Mouse (Mus musculus): ENCODE measurements at regions not wholly inside any gene's neighbourhood (a gene's known extent, or its start where the extent isn't known, plus 50 kb on each side); places are given as distances from the start of the nearest gene placed in this dataset.
"Not testable (repeated sequence)": the region's sequence is repeated elsewhere in the genome, so short reads cannot be mapped to it uniquely, and the experiment has no call there.

DNA sequence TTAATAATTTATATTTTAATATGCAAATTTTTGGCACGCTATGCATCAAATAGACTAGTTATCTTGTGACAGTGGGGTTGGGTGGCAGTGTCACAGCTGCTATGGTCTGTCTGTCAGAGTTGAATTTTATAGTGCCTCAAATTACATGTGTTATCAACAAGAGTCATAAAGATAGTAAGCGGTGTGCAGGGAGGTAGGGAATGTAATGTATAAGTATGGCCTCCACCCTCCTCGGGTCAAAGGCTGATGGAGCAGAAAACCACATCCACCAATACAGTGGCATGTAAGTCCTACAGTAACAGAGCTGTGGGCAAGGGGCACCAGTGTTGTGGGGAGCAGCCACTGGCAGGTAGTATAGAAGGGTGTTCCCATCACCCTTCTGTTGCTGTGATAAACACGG is 72.9 kb downstream of the Adra2a start:
- Histone ChIP-seq H3K27me3 (ENCODE audit: control insufficient read depth, insufficient read depth, insufficient read length) (peaks cover 9% of the 10 kb centered on the region), H3K36me3 (ENCODE audit: control insufficient read depth, insufficient read depth) (no peaks in the 10 kb centered on the region), H3K4me2 (ENCODE audit: low read depth) (no peak overlapping the region), H3K79me2 (ENCODE audit: control insufficient read depth, insufficient read depth) (no peaks in the 10 kb centered on the region), H3ac (ENCODE audit: control insufficient read depth, insufficient read length) (no peak overlapping the region), H3K4me3 (no peak overlapping the region)
- TF ChIP-seq MYOD1 (IDR thresholded peaks at IDR 0.05; ENCODE audit: control insufficient read depth in 1 of 3, insufficient read length in 2 of 3, low read depth in 2 of 3) = no peak
- no peak for TF ChIP-seq USF1 (IDR thresholded peaks at IDR 0.05; ENCODE audit: low read depth)
- TF ChIP-seq CEBPB (IDR thresholded peaks at IDR 0.05; ENCODE audit: insufficient read depth, poor library complexity, severe bottlenecking) = no peak
- TF ChIP-seq REST (IDR thresholded peaks at IDR 0.05; ENCODE audit: insufficient read depth, insufficient read length) = no peak
- no peak for TF ChIP-seq TCF12 (IDR thresholded peaks at IDR 0.05; ENCODE audit: insufficient read depth, poor library complexity, severe bottlenecking)
- no peak for TF ChIP-seq TCF3 (IDR thresholded peaks at IDR 0.05; ENCODE audit: insufficient read length, low read depth)
- TF ChIP-seq E2F4 (IDR thresholded peaks at IDR 0.05; ENCODE audit: insufficient read depth) = no peak
- TF ChIP-seq MAX (IDR thresholded peaks at IDR 0.05; ENCODE audit: low read depth) = no peak
- no peak for TF ChIP-seq POLR2A (IDR thresholded peaks at IDR 0.05; ENCODE audit: insufficient read length, low read depth)
- TF ChIP-seq MYOG (IDR thresholded peaks at IDR 0.05; ENCODE audit: control insufficient read depth in 1 of 3, insufficient read depth in 1 of 3, insufficient read length in 2 of 3, low read depth in 2 of 3) = no peak
- TF ChIP-seq SRF (IDR thresholded peaks at IDR 0.05; ENCODE audit: control insufficient read depth, insufficient read length, low read depth) = no peak
- TF ChIP-seq POLR2AphosphoS2 (IDR thresholded peaks at IDR 0.05; ENCODE audit: insufficient read length, low read depth) = no peak

DNA sequence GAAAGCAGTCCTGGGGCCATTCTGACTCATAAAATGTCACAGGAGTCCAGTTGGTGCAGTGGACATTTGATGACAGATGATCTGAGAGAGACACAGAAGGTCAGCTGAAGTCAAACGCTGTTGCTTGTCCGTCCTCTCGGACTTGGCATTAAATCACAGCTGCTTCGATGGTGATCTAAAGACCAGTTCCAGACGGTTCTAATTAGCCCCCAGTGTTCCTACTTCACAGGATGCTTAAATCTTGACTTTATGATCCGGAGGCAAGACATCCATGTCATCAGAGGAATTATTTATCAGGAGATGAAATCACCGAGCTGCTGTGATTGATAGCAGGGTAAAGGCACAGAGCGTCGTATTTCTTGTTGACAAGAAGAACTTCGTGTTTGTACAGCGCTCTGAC is 73.7 kb downstream of the Adra2a start:
- Histone ChIP-seq H3K36me3 (ENCODE audit: control insufficient read depth, insufficient read depth) (no peaks in the 10 kb centered on the region), H3K27me3 (ENCODE audit: control insufficient read depth, insufficient read depth, insufficient read length) (peaks cover 5% of the 10 kb centered on the region), H3ac (ENCODE audit: control insufficient read depth, insufficient read length) (no peak overlapping the region), H3K79me2 (ENCODE audit: control insufficient read depth, insufficient read depth) (no peaks in the 10 kb centered on the region), H3K4me3 (no peak overlapping the region), H3K4me2 (ENCODE audit: low read depth) (no peak overlapping the region)
- no peak for TF ChIP-seq CEBPB (IDR thresholded peaks at IDR 0.05; ENCODE audit: insufficient read depth, poor library complexity, severe bottlenecking)
- peak in 1 of 3 experiments; percentile 8 for TF ChIP-seq MYOD1 (IDR thresholded peaks at IDR 0.05; ENCODE audit: control insufficient read depth in 1 of 3, insufficient read length in 2 of 3, low read depth in 2 of 3)
- TF ChIP-seq E2F4 (IDR thresholded peaks at IDR 0.05; ENCODE audit: insufficient read depth) = no peak
- no peak for TF ChIP-seq REST (IDR thresholded peaks at IDR 0.05; ENCODE audit: insufficient read depth, insufficient read length)
- TF ChIP-seq POLR2A (IDR thresholded peaks at IDR 0.05; ENCODE audit: insufficient read length, low read depth) = no peak

DNA sequence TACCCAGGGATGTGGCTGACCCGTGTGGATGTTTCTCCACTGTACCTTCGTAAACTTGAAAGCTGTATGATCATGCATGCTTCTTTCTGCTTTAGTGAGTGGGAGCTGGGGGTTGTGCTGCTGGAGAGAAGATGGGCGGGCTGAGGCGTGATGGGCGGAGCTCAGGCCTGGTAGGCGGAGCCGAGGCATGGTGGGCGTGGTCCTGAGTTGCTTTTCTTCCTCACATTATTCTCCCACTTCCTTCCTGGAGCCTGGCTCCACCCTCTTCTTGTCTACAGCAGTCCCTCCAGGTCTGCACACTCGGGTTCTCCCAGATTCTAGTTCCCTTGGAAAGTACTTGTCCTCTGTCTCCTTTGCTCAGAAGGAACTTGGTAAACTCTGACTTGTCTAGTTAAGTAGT is 79.6 kb downstream of the Adra2a start:
- H3K79me2 ChIP-seq (ENCODE audit: control insufficient read depth, insufficient read depth) = no peaks in the 10 kb centered on the region
- H3K4me3 ChIP-seq = no peak overlapping the region
- no peak for TF ChIP-seq E2F4 (IDR thresholded peaks at IDR 0.05; ENCODE audit: insufficient read depth)
- no peak for TF ChIP-seq POLR2AphosphoS2 (IDR thresholded peaks at IDR 0.05; ENCODE audit: insufficient read length, low read depth)
- H3K36me3 ChIP-seq (ENCODE audit: control insufficient read depth, insufficient read depth) = no peaks in the 10 kb centered on the region
- no peaks in the 10 kb centered on the region for H3K27me3 ChIP-seq (ENCODE audit: control insufficient read depth, insufficient read depth, insufficient read length)
- no peak overlapping the region for H3ac ChIP-seq (ENCODE audit: control insufficient read depth, insufficient read length)
- H3K4me2 ChIP-seq (ENCODE audit: low read depth) = no peak overlapping the region

GRCm38 (mm10) chr19:54151766-54152165 is 107.8 kb downstream of the Adra2a start:
- not testable (repeated sequence) for H3K4me3 ChIP-seq; H3K36me3 ChIP-seq (ENCODE audit: control insufficient read depth, insufficient read depth); H3K27me3 ChIP-seq (ENCODE audit: control insufficient read depth, insufficient read depth, insufficient read length); H3ac ChIP-seq (ENCODE audit: control insufficient read depth, insufficient read length); H3K79me2 ChIP-seq (ENCODE audit: control insufficient read depth, insufficient read depth); H3K4me2 ChIP-seq (ENCODE audit: low read depth)

DNA sequence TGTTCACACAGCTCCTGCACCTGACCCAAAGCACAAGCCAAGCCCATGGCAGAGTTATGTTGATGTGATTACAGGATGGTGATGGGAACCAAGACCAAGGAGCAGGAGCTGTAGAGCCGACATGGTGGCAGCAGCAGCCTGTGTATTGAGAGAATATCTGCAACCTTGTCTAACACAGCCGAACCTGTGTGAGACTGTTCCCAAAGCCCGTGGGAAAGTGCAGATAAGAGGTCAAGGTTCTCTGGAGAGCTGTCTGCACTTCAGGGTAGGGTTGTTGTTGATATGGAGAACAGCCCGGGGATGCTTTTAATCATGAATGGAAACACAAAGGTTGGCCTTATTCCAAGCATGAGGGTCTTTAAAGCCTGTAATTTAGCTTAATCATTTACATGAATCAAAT is 110.4 kb downstream of the Adra2a start:
- no peak overlapping the region for H3K4me3 ChIP-seq
- H3ac ChIP-seq (ENCODE audit: control insufficient read depth, insufficient read length) = no peak overlapping the region
- no peak overlapping the region for H3K4me2 ChIP-seq (ENCODE audit: low read depth)
- no peaks in the 10 kb centered on the region for H3K79me2 ChIP-seq (ENCODE audit: control insufficient read depth, insufficient read depth)
- H3K36me3 ChIP-seq (ENCODE audit: control insufficient read depth, insufficient read depth) = no peaks in the 10 kb centered on the region
- TF ChIP-seq CEBPB (IDR thresholded peaks at IDR 0.05; ENCODE audit: insufficient read depth, poor library complexity, severe bottlenecking) = no peak
- TF ChIP-seq POLR2AphosphoS2 (IDR thresholded peaks at IDR 0.05; ENCODE audit: insufficient read length, low read depth) = no peak
- no peak for TF ChIP-seq POLR2A (IDR thresholded peaks at IDR 0.05; ENCODE audit: insufficient read length, low read depth)
- no peak for TF ChIP-seq MYOG (IDR thresholded peaks at IDR 0.05; ENCODE audit: control insufficient read depth in 1 of 3, insufficient read depth in 1 of 3, insufficient read length in 2 of 3, low read depth in 2 of 3)
- no peak for TF ChIP-seq TCF3 (IDR thresholded peaks at IDR 0.05; ENCODE audit: insufficient read length, low read depth)
- no peak for TF ChIP-seq TCF12 (IDR thresholded peaks at IDR 0.05; ENCODE audit: insufficient read depth, poor library complexity, severe bottlenecking)
- TF ChIP-seq SRF (IDR thresholded peaks at IDR 0.05; ENCODE audit: control insufficient read depth, insufficient read length, low read depth) = no peak
- TF ChIP-seq MYOD1 (IDR thresholded peaks at IDR 0.05; ENCODE audit: control insufficient read depth in 1 of 3, insufficient read length in 2 of 3, low read depth in 2 of 3) = no peak
- TF ChIP-seq MAX (IDR thresholded peaks at IDR 0.05; ENCODE audit: low read depth) = no peak
- no peak for TF ChIP-seq E2F4 (IDR thresholded peaks at IDR 0.05; ENCODE audit: insufficient read depth)
- TF ChIP-seq REST (IDR thresholded peaks at IDR 0.05; ENCODE audit: insufficient read depth, insufficient read length) = no peak
- no peak for TF ChIP-seq USF1 (IDR thresholded peaks at IDR 0.05; ENCODE audit: low read depth)
- H3K27me3 ChIP-seq (ENCODE audit: control insufficient read depth, insufficient read depth, insufficient read length) = peaks cover 6% of the 10 kb centered on the region

- H3K4me3 ChIP-seq = no peak overlapping the region
- no peaks in the 10 kb centered on the region for H3K79me2 ChIP-seq (ENCODE audit: control insufficient read depth, insufficient read depth)
- H3K36me3 ChIP-seq (ENCODE audit: control insufficient read depth, insufficient read depth) = no peaks in the 10 kb centered on the region
- H3K27me3 ChIP-seq (ENCODE audit: control insufficient read depth, insufficient read depth, insufficient read length) = no peaks in the 10 kb centered on the region
- no peak overlapping the region for H3ac ChIP-seq (ENCODE audit: control insufficient read depth, insufficient read length)
- TF ChIP-seq CEBPB (IDR thresholded peaks at IDR 0.05; ENCODE audit: insufficient read depth, poor library complexity, severe bottlenecking) (no peak), MAX (IDR thresholded peaks at IDR 0.05; ENCODE audit: low read depth) (no peak), MYOG (IDR thresholded peaks at IDR 0.05; ENCODE audit: control insufficient read depth in 1 of 3, insufficient read depth in 1 of 3, insufficient read length in 2 of 3, low read depth in 2 of 3) (no peak), REST (IDR thresholded peaks at IDR 0.05; ENCODE audit: insufficient read depth, insufficient read length) (no peak), TCF12 (IDR thresholded peaks at IDR 0.05; ENCODE audit: insufficient read depth, poor library complexity, severe bottlenecking) (no peak), TCF3 (IDR thresholded peaks at IDR 0.05; ENCODE audit: insufficient read length, low read depth) (no peak), POLR2AphosphoS2 (IDR thresholded peaks at IDR 0.05; ENCODE audit: insufficient read length, low read depth) (no peak), E2F4 (IDR thresholded peaks at IDR 0.05; ENCODE audit: insufficient read depth) (no peak), MYOD1 (IDR thresholded peaks at IDR 0.05; ENCODE audit: control insufficient read depth in 1 of 3, insufficient read length in 2 of 3, low read depth in 2 of 3) (no peak), SRF (IDR thresholded peaks at IDR 0.05; ENCODE audit: control insufficient read depth, insufficient read length, low read depth) (no peak), POLR2A (IDR thresholded peaks at IDR 0.05; ENCODE audit: insufficient read length, low read depth) (no peak), USF1 (IDR thresholded peaks at IDR 0.05; ENCODE audit: low read depth) (no peak)
- peak overlapping the region; percentile 59 for H3K4me2 ChIP-seq (ENCODE audit: low read depth)
Measured at GRCm38 (mm10) chr19:54170361-54170760, 126.4 kb downstream of the Adra2a start.

Measured in myocyte (in vitro differentiated cells).